Mouse (Mus musculus): ENCODE measurements at regions not wholly inside any gene's neighbourhood (a gene's known extent, or its start where the extent isn't known, plus 50 kb on each side); places are given as distances from the start of the nearest gene placed in this dataset.

GRCm38 (mm10) chr1:65509003-65509402, 227.1 kb downstream of the Pth2r start:
- H3K27me3 ChIP-seq (ENCODE audit: insufficient read depth, low read length) = no peaks in the 10 kb centered on the region
- no peaks in the 10 kb centered on the region for H3K36me3 ChIP-seq (ENCODE audit: insufficient read depth, low read length)
- TF ChIP-seq NANOG (IDR thresholded peaks at IDR 0.05; ENCODE audit: borderline replicate concordance, low read length) (no peak), CTCF (conservative IDR thresholded peaks at IDR 0.05; ENCODE audit: low read length) (no peak), POU5F1 (IDR thresholded peaks at IDR 0.05; ENCODE audit: borderline replicate concordance, low read length) (no peak)
- no peaks in the 10 kb centered on the region for H3K4me1 ChIP-seq (replicated peaks; ENCODE audit: low read depth, low read length)
- no peaks in the 10 kb centered on the region for H3K9me3 ChIP-seq (ENCODE audit: low read length)
- no peak overlapping the region for H3K4me3 ChIP-seq (replicated peaks; ENCODE audit: low read length)

GRCm38 (mm10) chr1:65535674-65536073, 253.8 kb downstream of the Pth2r start:
- H3K4me1 ChIP-seq (replicated peaks; ENCODE audit: low read depth, low read length) = 0 out of 2 replicates have a peak, but pooled peaks cover 6% of the 10 kb centered on the region
- no peaks in the 10 kb centered on the region for H3K36me3 ChIP-seq (ENCODE audit: insufficient read depth, low read length)
- no peaks in the 10 kb centered on the region for H3K27me3 ChIP-seq (ENCODE audit: insufficient read depth, low read length)
- H3K9me3 ChIP-seq (ENCODE audit: low read length) = no peaks in the 10 kb centered on the region
- no peak for TF ChIP-seq NANOG (IDR thresholded peaks at IDR 0.05; ENCODE audit: borderline replicate concordance, low read length)
- no peak for TF ChIP-seq POU5F1 (IDR thresholded peaks at IDR 0.05; ENCODE audit: borderline replicate concordance, low read length)
- TF ChIP-seq CTCF (conservative IDR thresholded peaks at IDR 0.05; ENCODE audit: low read length) = no peak
- no peak overlapping the region for H3K4me3 ChIP-seq (replicated peaks; ENCODE audit: low read length)

GRCm38 (mm10) chr1:65538509-65538908, 256.7 kb downstream of the Pth2r start:
- Histone ChIP-seq H3K27me3 (ENCODE audit: insufficient read depth, low read length) (no peaks in the 10 kb centered on the region), H3K9me3 (ENCODE audit: low read length) (no peaks in the 10 kb centered on the region), H3K4me1 (replicated peaks; ENCODE audit: low read depth, low read length) (0 out of 2 replicates have a peak, but pooled peaks cover 6% of the 10 kb centered on the region), H3K36me3 (ENCODE audit: insufficient read depth, low read length) (no peaks in the 10 kb centered on the region), H3K4me3 (replicated peaks; ENCODE audit: low read length) (no peak overlapping the region)
- TF ChIP-seq NANOG (IDR thresholded peaks at IDR 0.05; ENCODE audit: borderline replicate concordance, low read length) (no peak), CTCF (conservative IDR thresholded peaks at IDR 0.05; ENCODE audit: low read length) (no peak), POU5F1 (IDR thresholded peaks at IDR 0.05; ENCODE audit: borderline replicate concordance, low read length) (no peak)

GRCm38 (mm10) chr1:65544219-65544864, 262.5 kb downstream of the Pth2r start:
- Histone ChIP-seq H3K4me1 (replicated peaks; ENCODE audit: low read depth, low read length) (no peaks in the 10 kb centered on the region), H3K27me3 (ENCODE audit: insufficient read depth, low read length) (no peaks in the 10 kb centered on the region), H3K36me3 (ENCODE audit: insufficient read depth, low read length) (no peaks in the 10 kb centered on the region), H3K9me3 (ENCODE audit: low read length) (no peaks in the 10 kb centered on the region), H3K4me3 (replicated peaks; ENCODE audit: low read length) (no peak overlapping the region)
- TF ChIP-seq CTCF (conservative IDR thresholded peaks at IDR 0.05; ENCODE audit: low read length) (no peak), POU5F1 (IDR thresholded peaks at IDR 0.05; ENCODE audit: borderline replicate concordance, low read length) (no peak), NANOG (IDR thresholded peaks at IDR 0.05; ENCODE audit: borderline replicate concordance, low read length) (no peak)

- no peak for TF ChIP-seq POU5F1 (IDR thresholded peaks at IDR 0.05; ENCODE audit: borderline replicate concordance, low read length)
- no peak for TF ChIP-seq NANOG (IDR thresholded peaks at IDR 0.05; ENCODE audit: borderline replicate concordance, low read length)
Observed at GRCm38 (mm10) chr1:65545336-65546060, 263.6 kb downstream of the Pth2r start.

GRCm38 (mm10) chr1:65548830-65549229, 267.0 kb downstream of the Pth2r start:
- no peaks in the 10 kb centered on the region for H3K36me3 ChIP-seq (ENCODE audit: insufficient read depth, low read length)

More at GRCm38 (mm10) chr1:65545336-65546060, 263.6 kb downstream of the Pth2r start:
- Histone ChIP-seq H3K9me3 (ENCODE audit: low read length) (no peaks in the 10 kb centered on the region), H3K4me1 (replicated peaks; ENCODE audit: low read depth, low read length) (no peaks in the 10 kb centered on the region), H3K27me3 (ENCODE audit: insufficient read depth, low read length) (no peaks in the 10 kb centered on the region), H3K4me3 (replicated peaks; ENCODE audit: low read length) (no peak overlapping the region), H3K36me3 (ENCODE audit: insufficient read depth, low read length) (no peaks in the 10 kb centered on the region)

GRCm38 (mm10) chr1:65587402-65587801, 305.5 kb downstream of the Pth2r start:
- no peak for TF ChIP-seq CTCF (conservative IDR thresholded peaks at IDR 0.05; ENCODE audit: low read length)
- TF ChIP-seq POU5F1 (IDR thresholded peaks at IDR 0.05; ENCODE audit: borderline replicate concordance, low read length) = no peak
- no peak for TF ChIP-seq NANOG (IDR thresholded peaks at IDR 0.05; ENCODE audit: borderline replicate concordance, low read length)
- no peaks in the 10 kb centered on the region for H3K36me3 ChIP-seq (ENCODE audit: insufficient read depth, low read length)
- no peaks in the 10 kb centered on the region for H3K4me1 ChIP-seq (replicated peaks; ENCODE audit: low read depth, low read length)
- H3K27me3 ChIP-seq (ENCODE audit: insufficient read depth, low read length) = no peaks in the 10 kb centered on the region
- no peak overlapping the region for H3K4me3 ChIP-seq (replicated peaks; ENCODE audit: low read length)
- H3K9me3 ChIP-seq (ENCODE audit: low read length) = peaks cover 25% of the 10 kb centered on the region

More at GRCm38 (mm10) chr1:65548830-65549229, 267.0 kb downstream of the Pth2r start:
- no peaks in the 10 kb centered on the region for H3K27me3 ChIP-seq (ENCODE audit: insufficient read depth, low read length)
- no peak for TF ChIP-seq CTCF (conservative IDR thresholded peaks at IDR 0.05; ENCODE audit: low read length)
- no peaks in the 10 kb centered on the region for H3K9me3 ChIP-seq (ENCODE audit: low read length)
- H3K4me3 ChIP-seq (replicated peaks; ENCODE audit: low read length) = no peak overlapping the region
- no peaks in the 10 kb centered on the region for H3K4me1 ChIP-seq (replicated peaks; ENCODE audit: low read depth, low read length)

GRCm38 (mm10) chr1:65635315-65635714, 291.0 kb upstream of the Crygf start:
- Histone ChIP-seq H3K4me1 (replicated peaks; ENCODE audit: low read depth, low read length) (no peaks in the 10 kb centered on the region), H3K27me3 (ENCODE audit: insufficient read depth, low read length) (no peaks in the 10 kb centered on the region), H3K36me3 (ENCODE audit: insufficient read depth, low read length) (no peaks in the 10 kb centered on the region), H3K4me3 (replicated peaks; ENCODE audit: low read length) (no peak overlapping the region), H3K9me3 (ENCODE audit: low read length) (no peaks in the 10 kb centered on the region)
- TF ChIP-seq CTCF (conservative IDR thresholded peaks at IDR 0.05; ENCODE audit: low read length) (no peak), NANOG (IDR thresholded peaks at IDR 0.05; ENCODE audit: borderline replicate concordance, low read length) (no peak), POU5F1 (IDR thresholded peaks at IDR 0.05; ENCODE audit: borderline replicate concordance, low read length) (no peak)

All from E14TG2a.4 (cell line).